Mouse (Mus musculus) heart, adult 2 months (tissue): ENCODE measurements around the gene Hoxc6.

ENCODE experiments used
- CTCF ChIP-seq: fragments of 200-600 bp; IDR thresholded peaks from 2 replicates; pipeline ENCODE4 v1.8.1; 2022; ENCODE audit warnings: antibody characterized with exemption, mild to moderate bottlenecking, moderate library complexity
- EP300 ChIP-seq: fragments of 200-500 bp; IDR thresholded peaks from 2 replicates; pipeline ENCODE4 v1.6.1; 2011; ENCODE audit warnings: low read depth, low read length, control low read depth; ENCODE audit not compliant: insufficient read depth
- POLR2A ChIP-seq: fragments of 200-500 bp; IDR thresholded peaks from 2 replicates; pipeline ENCODE4 v1.6.1; 2011; ENCODE audit warnings: mild to moderate bottlenecking, low read depth, low read length, control low read depth; ENCODE audit not compliant: insufficient read depth

DNA sequence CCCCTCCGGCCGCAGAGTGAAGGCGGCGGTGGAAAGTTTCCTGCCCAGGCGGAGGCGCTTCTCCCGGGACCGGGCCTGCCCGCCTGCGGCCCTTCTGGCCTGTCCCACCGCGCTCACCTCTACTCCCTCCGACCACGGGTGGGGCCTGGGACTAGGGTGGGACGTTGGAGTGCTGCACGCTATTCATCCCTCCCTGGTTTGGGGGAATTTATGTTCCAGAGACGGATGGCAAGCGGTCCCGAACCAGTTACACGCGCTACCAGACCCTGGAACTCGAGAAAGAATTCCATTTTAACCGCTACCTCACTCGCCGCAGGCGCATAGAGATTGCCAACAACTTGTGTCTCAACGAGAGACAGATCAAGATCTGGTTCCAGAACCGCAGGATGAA is 16.9 kb downstream of the Hoxc6 start:
- TF ChIP-seq CTCF: no peak
- TF ChIP-seq POLR2A: no peak
- no peak for TF ChIP-seq EP300
